Mouse (Mus musculus) heart, adult 2 months (tissue): ENCODE results near the gene Gm44511. TPM values are rescaled to one million over a fixed set of nuclear protein-coding genes. Genes with fewer than 3 reads are reported as not detected.
A peak's percentile ranks its signal among the peaks of the same experiment; 100 is the strongest.
"Not testable (repeated sequence)": the region's sequence is repeated elsewhere in the genome, so short reads cannot be mapped to it uniquely, and the experiment has no call there.

Experiments used
- DNase-seq, 2 experiments: peaks; one replicate each; pipeline ENCODE4 v3.0.0; 2021
- H3K27ac ChIP-seq: fragments of 200-600 bp; 2 replicates; pipeline ENCODE4 v1.8.1; 2022
- H3K27me3 ChIP-seq: fragments of 200-500 bp; 2 replicates; pipeline ENCODE4 v1.6.1; 2012; ENCODE audit warnings: mild to moderate bottlenecking, low read length, inconsistent platforms, mixed read lengths; ENCODE audit not compliant: control insufficient read depth, insufficient read depth
- H3K36me3 ChIP-seq: fragments of 200-500 bp; 2 replicates; pipeline ENCODE4 v1.6.1; 2012; ENCODE audit warnings: low read length, inconsistent platforms; ENCODE audit not compliant: control insufficient read depth, insufficient read depth
- H3K4me1 ChIP-seq: fragments of 200-500 bp; 2 replicates; pipeline ENCODE4 v1.6.1; 2011; ENCODE audit warnings: low read length; ENCODE audit not compliant: control insufficient read depth, insufficient read depth
- H3K4me3 ChIP-seq: fragments of 200-600 bp; 2 replicates; pipeline ENCODE4 v1.8.1; 2022
- H3K79me2 ChIP-seq: fragments of 200-500 bp; replicated peaks from 2 replicates; pipeline ENCODE4 v1.6.1; 2012; ENCODE audit warnings: mild to moderate bottlenecking, inconsistent platforms, low read length, moderate library complexity, mixed read lengths; ENCODE audit not compliant: control insufficient read depth, insufficient read depth
- H3K9ac ChIP-seq: fragments of 200-500 bp; 2 replicates; pipeline ENCODE4 v1.6.1; 2012; ENCODE audit warnings: low read depth, mild to moderate bottlenecking, control low read depth, inconsistent platforms, low read length, mixed read lengths
- CTCF ChIP-seq: fragments of 200-600 bp; IDR thresholded peaks from 2 replicates; pipeline ENCODE4 v1.8.1; 2022; ENCODE audit warnings: antibody characterized with exemption, mild to moderate bottlenecking, moderate library complexity
- EP300 ChIP-seq: fragments of 200-500 bp; IDR thresholded peaks from 2 replicates; pipeline ENCODE4 v1.6.1; 2011; ENCODE audit warnings: low read depth, low read length, control low read depth; ENCODE audit not compliant: insufficient read depth
- POLR2A ChIP-seq: fragments of 200-500 bp; IDR thresholded peaks from 2 replicates; pipeline ENCODE4 v1.6.1; 2011; ENCODE audit warnings: mild to moderate bottlenecking, low read depth, low read length, control low read depth; ENCODE audit not compliant: insufficient read depth
- WGBS: fragments of 180-500 bp; shearing (Covaris S2); methylation state at CpG from one replicate; pipeline ENCODE4 v1.1.7; 2018; 5-methylcytosine and 5-hydroxymethylcytosine counted together
- intact Hi-C: fragments of 180-260 bp; cut with DNase I; formaldehyde crosslinking; loops from one replicate; pipeline ENCODE4 v1.15.1; 2025
- polyA plus RNA-seq: library from polyadenylated mRNA; depleted of rRNA; stranded (reverse); fragments of >200 nt; gene quantifications from 2 replicates; pipeline ENCODE4 v1.2.3, GENCODE M21; 2012
- total RNA-seq, 2 experiments: library from RNA; stranded (reverse); gene quantifications; 2 replicates each; pipeline ENCODE4 v1.2.3; 2021

Gm44511 gene
- total and polyA plus RNA-seq, 3 experiments: 0.86 TPM; not detected in 2

- WGBS: 76% methylated on average over 5 of the region's 5 CpGs
- no peak for TF ChIP-seq POLR2A
- TF ChIP-seq CTCF: peak; percentile 63
- TF ChIP-seq EP300: no peak
- Histone ChIP-seq H3K79me2 (no peaks in the 10 kb centered on the region), H3K27ac (no peak overlapping the region), H3K9ac (no peak overlapping the region), H3K4me3 (no peak overlapping the region), H3K4me1 (no peaks in the 10 kb centered on the region), H3K27me3 (no peaks in the 10 kb centered on the region), H3K36me3 (no peaks in the 10 kb centered on the region)
- DNase-seq: peak in 1 of 2 experiments; percentile 36
- intact Hi-C loops: no loop called here
These were observed 17.6 kb downstream of the Gm44511 start for GRCm38 (mm10) chr6:128808532-128808931.

DNA sequence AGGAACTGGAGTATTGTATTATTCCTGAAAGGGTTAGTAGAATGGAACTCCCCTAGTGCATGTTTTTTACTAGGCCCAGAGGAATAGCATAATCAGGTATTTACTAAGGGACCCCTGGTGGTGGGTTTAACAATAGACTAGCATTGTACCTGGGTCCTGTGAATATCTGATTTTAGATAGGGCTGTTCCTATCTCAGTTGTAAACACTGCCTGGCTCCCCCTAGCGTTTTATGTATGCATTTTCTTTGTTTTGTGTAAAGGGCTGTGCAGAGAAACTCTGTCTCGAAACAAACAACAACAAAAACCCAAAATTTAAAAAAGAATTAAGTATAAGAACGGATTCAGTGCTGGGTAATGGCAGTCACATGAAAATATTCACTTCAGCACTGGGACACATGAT, 19.1 kb downstream of the Gm44511 start:
- Histone ChIP-seq H3K4me3 (no peak overlapping the region), H3K9ac (no peak overlapping the region), H3K79me2 (no peaks in the 10 kb centered on the region), H3K4me1 (no peaks in the 10 kb centered on the region; the same call in 1 of the 2 replicates), H3K27ac (no peak overlapping the region), H3K36me3 (no peaks in the 10 kb centered on the region), H3K27me3 (no peaks in the 10 kb centered on the region)
- peak; percentile 63 for TF ChIP-seq CTCF
- no peak for TF ChIP-seq EP300
- no peak for TF ChIP-seq POLR2A
- no peak for DNase-seq
- intact Hi-C loops: loop anchor here (1.0 kb wide), 1 partner anchor 32 kb away; no protein-coding TSS in a partner anchor
- 60% methylated on average over 3 of the region's 3 CpGs for WGBS

DNA sequence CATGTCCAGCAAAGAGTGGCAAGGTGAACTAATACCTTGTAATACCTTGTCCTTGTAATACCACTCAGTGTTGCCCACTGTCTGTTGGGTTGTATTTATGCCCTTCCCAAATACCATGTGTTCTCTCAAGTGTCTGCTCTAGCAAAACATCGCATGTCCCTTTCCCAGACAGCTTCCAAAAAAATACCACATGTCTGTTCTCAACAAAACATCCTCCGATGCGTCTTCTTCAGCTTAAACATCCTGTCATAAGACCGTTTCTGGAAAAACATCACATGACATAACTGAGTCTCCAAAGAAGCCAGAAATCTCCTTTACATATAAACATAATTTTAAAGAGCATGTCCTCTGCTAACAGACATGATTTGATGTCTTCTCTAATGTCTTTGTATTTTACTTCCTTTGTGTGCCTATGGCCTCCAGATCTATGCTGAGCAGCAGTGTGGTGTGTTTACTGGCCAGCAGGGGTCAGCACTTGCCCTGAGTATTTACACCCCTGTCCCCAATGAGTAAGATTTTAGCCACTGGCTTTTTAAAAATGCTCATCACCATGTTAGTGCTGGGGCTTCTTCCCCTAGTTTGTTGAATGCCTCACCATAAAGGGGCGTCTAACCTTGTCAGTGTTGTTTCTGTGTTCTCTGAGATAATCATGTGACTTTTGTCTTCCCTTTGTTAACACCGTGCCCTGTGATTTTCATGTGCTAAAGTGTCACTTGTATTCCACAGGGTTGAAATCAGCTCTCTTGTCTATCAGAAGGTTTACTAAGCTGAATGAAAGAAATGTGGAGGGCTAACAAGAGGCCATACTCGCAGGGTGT, 21.1 kb downstream of the Gm44511 start:
- H3K27me3 ChIP-seq, intact Hi-C loops, H3K36me3 ChIP-seq, H3K4me1 ChIP-seq, H3K79me2 ChIP-seq, H3K9ac ChIP-seq, H3K27ac ChIP-seq, H3K4me3 ChIP-seq: not testable (repeated sequence)
- DNase-seq: peak; percentile 68
- 62% methylated on average over 7 of the region's 7 CpGs for WGBS
- peak; percentile 75 for TF ChIP-seq CTCF

DNA sequence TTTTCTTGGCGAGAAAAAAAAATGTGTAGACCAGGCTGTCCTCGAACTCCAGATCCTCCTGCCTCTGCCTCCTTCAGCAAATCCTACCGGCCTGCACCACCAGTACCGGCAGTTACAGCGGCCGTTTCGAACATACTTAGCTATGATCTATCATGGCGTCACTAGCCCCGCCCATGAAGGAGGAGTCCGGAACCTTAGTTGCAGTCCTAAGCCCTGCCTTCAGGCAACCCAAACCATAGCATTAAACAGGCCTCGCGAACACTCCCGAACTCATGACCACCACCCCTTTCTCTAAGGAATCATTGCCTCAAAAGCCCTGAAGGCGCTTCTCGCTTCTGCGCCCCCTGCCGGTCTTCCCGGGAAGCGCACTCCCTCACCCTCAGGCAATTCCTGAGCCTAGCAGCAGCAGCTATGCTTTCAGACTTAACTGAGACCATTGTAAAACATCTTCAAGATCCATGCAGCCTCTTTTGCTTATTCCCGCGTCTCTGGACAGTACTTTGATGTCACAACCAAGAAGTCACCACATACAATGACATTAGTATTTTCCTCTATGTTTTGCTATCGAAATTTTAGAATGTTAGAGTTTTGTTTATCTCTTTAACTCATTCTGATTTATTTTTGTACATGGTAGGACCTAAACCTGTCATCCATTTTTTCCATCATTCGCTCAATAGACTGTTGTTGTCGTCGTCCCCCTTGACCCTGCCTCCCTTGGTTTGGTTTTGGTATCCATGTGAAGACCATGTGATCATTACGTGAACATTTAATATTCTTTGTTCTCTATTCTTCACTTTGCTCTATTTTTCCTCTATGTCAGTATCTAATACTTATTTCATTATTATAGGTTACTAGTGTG, 22.9 kb downstream of the Gm44511 start:
- intact Hi-C loops: loop anchor here (1.0 to 2.0 kb wide), 2 partner anchors 35 to 38 kb away; no protein-coding TSS in a partner anchor
- no peaks in the 10 kb centered on the region; the same call in 1 of the 2 replicates for H3K4me1 ChIP-seq
- peak; percentile 22; the same call in 1 of the 2 replicates for TF ChIP-seq POLR2A
- no peak; the same call in 1 of the 2 replicates for TF ChIP-seq CTCF
- no peaks in the 10 kb centered on the region for H3K79me2 ChIP-seq
- no peaks in the 10 kb centered on the region for H3K27me3 ChIP-seq
- H3K9ac ChIP-seq: no peak overlapping the region
- DNase-seq: peak; percentile 94
- H3K36me3 ChIP-seq: no peaks in the 10 kb centered on the region
- no peak overlapping the region for H3K27ac ChIP-seq
- peak overlapping the region; percentile 43 for H3K4me3 ChIP-seq
- WGBS: 7% methylated on average over 26 of the region's 26 CpGs

GRCm38 (mm10) chr6:128802557-128802956, 23.6 kb downstream of the Gm44511 start:
- Histone ChIP-seq H3K27me3 (no peaks in the 10 kb centered on the region), H3K36me3 (no peaks in the 10 kb centered on the region), H3K9ac (peak overlapping the region; percentile 28), H3K4me3 (peak overlapping the region; percentile 43), H3K27ac (no peak overlapping the region), H3K79me2 (no peaks in the 10 kb centered on the region), H3K4me1 (no peaks in the 10 kb centered on the region; the same call in 1 of the 2 replicates)
- TF ChIP-seq POLR2A (no peak), EP300 (no peak), CTCF (no peak)
- intact Hi-C loops: loop anchor here (2.0 kb wide), 1 partner anchor 38 kb away; no protein-coding TSS in a partner anchor
- WGBS: 15% methylated on average over 10 of the region's 10 CpGs
- no peak for DNase-seq

GRCm38 (mm10) chr6:128800696-128801095, 25.4 kb downstream of the Gm44511 start:
- H3K36me3 ChIP-seq, intact Hi-C loops, H3K9ac ChIP-seq, H3K27ac ChIP-seq, H3K4me3 ChIP-seq, H3K27me3 ChIP-seq, H3K4me1 ChIP-seq, DNase-seq, H3K79me2 ChIP-seq: not testable (repeated sequence)
- WGBS: 86% methylated on average over 5 of the region's 5 CpGs
